Mouse (Mus musculus) myocyte (in vitro differentiated cells): ENCODE data around the gene Usp32.

Source experiments
- MAX ChIP-seq: IDR thresholded peaks from one replicate; pipeline ENCODE4 v1.6.1; 2011; ENCODE audit warnings: low read depth, mild to moderate bottlenecking, control low read depth
- TCF12 ChIP-seq: IDR thresholded peaks from one replicate; pipeline ENCODE4 v1.6.1; 2011; ENCODE audit warnings: mild to moderate bottlenecking, control low read depth; ENCODE audit not compliant: poor library complexity, insufficient read depth, severe bottlenecking

GRCm38 (mm10) chr11:85175941-85176340 is 36.0 kb upstream of the Usp32 start:
- no peak for TF ChIP-seq MAX
- no peak for TF ChIP-seq TCF12
